7 mouse cellular contexts compared by ENCODE assay signal in the genomic region with DNA sequence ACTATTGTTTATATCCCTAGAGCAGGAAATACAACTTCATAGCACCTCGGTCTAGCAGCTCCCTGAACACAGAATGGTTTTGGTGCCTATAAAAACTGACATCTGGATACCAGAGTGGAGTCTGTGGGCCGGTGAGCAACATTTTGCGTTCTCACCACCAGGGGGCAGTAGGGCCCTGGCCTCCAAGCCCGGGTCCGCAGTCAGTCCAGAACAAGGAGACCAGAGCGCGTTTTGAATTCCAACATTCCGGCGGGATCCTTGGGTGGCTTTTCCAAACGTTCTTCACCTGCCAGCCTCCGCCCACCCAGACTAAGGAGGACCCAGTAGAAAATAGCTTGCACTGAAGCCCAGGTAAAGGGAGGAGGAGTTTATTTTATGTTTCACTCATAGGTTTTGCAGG. TPM values are rescaled to one million over a fixed set of nuclear protein-coding genes. Genes with fewer than 3 reads are reported as not detected.
DNase-seq lines count a peak whose midpoint lies in the region; ATAC-seq and TF ChIP-seq lines count a peak whose summit lies in the region.

No protein-coding gene starts in this region.

- no peaks in the 10 kb centered on the region for H3K27me3 ChIP-seq in kidney, adult 2 months (replicated peaks; ENCODE audit: control insufficient read depth, insufficient read depth, low read length)
- H3K27me3 ChIP-seq in limb, embryonic 11.5 days (ENCODE audit: control insufficient read depth, insufficient read depth, low read length) = peaks cover 36% of the 10 kb centered on the region
- H3K27me3 ChIP-seq in myocyte (ENCODE audit: control insufficient read depth, insufficient read depth, insufficient read length) = peaks cover 8% of the 10 kb centered on the region
- no peaks in the 10 kb centered on the region for H3K27me3 ChIP-seq in splenic B cell, adult 2 months (ENCODE audit: control insufficient read depth, insufficient read depth, low read length, poor library complexity, severe bottlenecking)

- 2% methylated on average over 11 of the region's 11 CpGs for WGBS in kidney, adult 2 months
- under 1% methylated on average over 11 of the region's 11 CpGs for WGBS in limb, embryonic 11.5 days

- TF ChIP-seq POLR2A in cortical plate, adult 2 months (IDR thresholded peaks at IDR 0.05; ENCODE audit: extremely low read depth, insufficient read depth, low read length) = no peak
- no peak for TF ChIP-seq POLR2A in kidney, adult 2 months (IDR thresholded peaks at IDR 0.05; ENCODE audit: low read depth, low read length)
- TF ChIP-seq POLR2A in myocyte (IDR thresholded peaks at IDR 0.05; ENCODE audit: insufficient read length, low read depth) = no peak

- DNase-seq in adrenal gland, adult 8-10 months = peak; percentile 75
- peak; percentile 80 to 83 for DNase-seq in gastrocnemius, postnatal 36 days
- peak; percentile 94 for DNase-seq in kidney, adult 2 months
- peak; percentile 95 for DNase-seq in limb, embryonic 11.5 days (ENCODE audit: low spot score)
- peak; percentile 86 for DNase-seq in splenic B cell, adult 2 months (ENCODE audit: low read depth, low spot score)

- no peak overlapping the region for H3K4me2 ChIP-seq in limb, embryonic 11.5 days (ENCODE audit: low read depth, severe bottlenecking)
- peak overlapping the region; percentile 31 for H3K4me2 ChIP-seq in myocyte (ENCODE audit: low read depth)

- H3K36me3 ChIP-seq in kidney, adult 2 months (ENCODE audit: control insufficient read depth, insufficient read depth, low read length) = no peaks in the 10 kb centered on the region
- H3K36me3 ChIP-seq in limb, embryonic 11.5 days (ENCODE audit: control insufficient read depth, insufficient read depth, low read length) = no peaks in the 10 kb centered on the region
- H3K36me3 ChIP-seq in myocyte (ENCODE audit: control insufficient read depth, insufficient read depth) = no peaks in the 10 kb centered on the region
- no peaks in the 10 kb centered on the region for H3K36me3 ChIP-seq in splenic B cell, adult 2 months (ENCODE audit: control insufficient read depth, insufficient read depth, low read length, poor library complexity, severe bottlenecking)

- TF ChIP-seq CTCF in cortical plate, adult 2 months (IDR thresholded peaks at IDR 0.05; ENCODE audit: extremely low read depth, insufficient read depth, low read length) = peak; percentile 83
- TF ChIP-seq CTCF in kidney, adult 2 months (conservative IDR thresholded peaks at IDR 0.05; ENCODE audit: insufficient read depth, insufficient read length, low read depth, low read length) = peak; percentile 88

- no peak for ATAC-seq in limb, embryonic 11.5 days (ENCODE audit: insufficient number of reproducible peaks, low FRiP score, low TSS enrichment, low read depth)

- no peak overlapping the region for H3K27ac ChIP-seq in cortical plate, adult 2 months (ENCODE audit: insufficient read depth, low read length)
- H3K27ac ChIP-seq in kidney, adult 2 months (ENCODE audit: insufficient read depth, low read depth, low read length) = no peak overlapping the region
- H3K27ac ChIP-seq in limb, embryonic 11.5 days (replicated peaks; ENCODE audit: low read depth, low read length) = no peak overlapping the region

- H3K4me3 ChIP-seq in cortical plate, adult 2 months (ENCODE audit: insufficient read depth, low read length) = no peak overlapping the region
- no peak overlapping the region for H3K4me3 ChIP-seq in kidney, adult 2 months (ENCODE audit: insufficient read depth, low read depth, low read length)
- no peak overlapping the region for H3K4me3 ChIP-seq in limb, embryonic 11.5 days (ENCODE audit: low read depth, low read length)
- H3K4me3 ChIP-seq in myocyte = no peak overlapping the region

- H3K9me3 ChIP-seq in limb, embryonic 11.5 days (ENCODE audit: control insufficient read depth, low read length) = no peaks in the 10 kb centered on the region

- no peak overlapping the region for H3K9ac ChIP-seq in limb, embryonic 11.5 days (ENCODE audit: low read length)

- H3K79me2 ChIP-seq in myocyte (ENCODE audit: control insufficient read depth, insufficient read depth) = no peaks in the 10 kb centered on the region

- intact Hi-C loops in gastrocnemius, postnatal 36 days (cut with DNase I) = no loop called here

- H3ac ChIP-seq in myocyte (ENCODE audit: control insufficient read depth, insufficient read length) = no peak overlapping the region

- no peaks in the 10 kb centered on the region; the same call in 1 of the 2 replicates for H3K4me1 ChIP-seq in cortical plate, adult 2 months (ENCODE audit: control insufficient read depth, insufficient read depth, low read length)
- peaks cover 9% of the 10 kb centered on the region for H3K4me1 ChIP-seq in kidney, adult 2 months (ENCODE audit: control insufficient read depth, insufficient read depth, low read length)
- peaks cover 23% of the 10 kb centered on the region for H3K4me1 ChIP-seq in limb, embryonic 11.5 days (ENCODE audit: control insufficient read depth, insufficient read depth, low read length)

TF ChIP-seq in myocyte, 11 proteins besides CTCF, POLR2A, EP300 and RAD21:
- TF ChIP-seq MYOG (IDR thresholded peaks at IDR 0.05; ENCODE audit: control insufficient read depth in 1 of 3, insufficient read depth in 1 of 3, insufficient read length in 2 of 3, low read depth in 2 of 3) = peak in 1 of 3 experiments; percentile 13
- no peak for TF ChIP-seq POLR2AphosphoS2 (IDR thresholded peaks at IDR 0.05; ENCODE audit: insufficient read length, low read depth)

RNA-seq across cellular contexts. Expression of gene 2210011C24Rik, which starts 2.1 kb away (rescaled TPM):
- under 1 TPM in 2 of 4 experiments, not detected in 2; 0.62 to 0.77 TPM for total RNA-seq in adrenal gland, adult 8-10 months (2022)
- 0.87 and 1.4 TPM in 2 replicates for polyA plus RNA-seq in cortical plate, adult 2 months (2012; rRNA removed)
- total RNA-seq in gastrocnemius, postnatal 36 days (2021) = 1 to 10 TPM; 2.6 to 5.6 TPM
- 9.1 and 14.3 TPM in 2 replicates for polyA plus RNA-seq in kidney, adult 2 months (2012; rRNA removed)
- polyA plus RNA-seq in limb, embryonic 11.5 days (2014; fragmentation: Nextera tagmentation; extraction: Ambion mirVana) = 0.18 and 0.35 TPM in 2 replicates
- polyA plus RNA-seq in myocyte (2012; fragmentation: generic; extraction: Trizol) = 6.1 TPM

RNA-seq across cellular contexts. Expression of gene 1700067K01Rik, which starts 8.6 kb away (rescaled TPM):
- under 1 TPM in 2 of 4 experiments, not detected in 2; 0.49 TPM for total RNA-seq in adrenal gland, adult 8-10 months (2022)
- polyA plus RNA-seq in cortical plate, adult 2 months (2012; rRNA removed) = 0.13 and 0.21 TPM in 2 replicates
- total RNA-seq in gastrocnemius, postnatal 36 days (2021) = under 1 TPM in 1 of 2 experiments, not detected in 1; 0.48 TPM
- polyA plus RNA-seq in kidney, adult 2 months (2012; rRNA removed) = 5.1 and 7.0 TPM in 2 replicates
- 1.2 and 1.5 TPM in 2 replicates for polyA plus RNA-seq in limb, embryonic 11.5 days (2014; fragmentation: Nextera tagmentation; extraction: Ambion mirVana)
- polyA plus RNA-seq in myocyte (2012; fragmentation: generic; extraction: Trizol) = 0.29 TPM

RNA-seq across cellular contexts. Expression of gene Palm3, which starts 11.4 kb away (rescaled TPM):
- total RNA-seq in adrenal gland, adult 8-10 months (2022) = 1 to 10 TPM in 3 of 4 experiments, under 1 TPM in 1; 0.70 to 3.9 (median 2.3) TPM
- polyA plus RNA-seq in cortical plate, adult 2 months (2012; rRNA removed) = 2.4 and 2.5 TPM in 2 replicates
- total RNA-seq in gastrocnemius, postnatal 36 days (2021) = under 1 TPM; 0.10 to 0.12 TPM
- 7.8 and 7.9 TPM in 2 replicates for polyA plus RNA-seq in kidney, adult 2 months (2012; rRNA removed)
- polyA plus RNA-seq in limb, embryonic 11.5 days (2014; fragmentation: Nextera tagmentation; extraction: Ambion mirVana) = 1.1 and 2.1 TPM in 2 replicates
- 4.9 TPM for polyA plus RNA-seq in myocyte (2012; fragmentation: generic; extraction: Trizol)

RNA-seq across cellular contexts. Expression of gene Samd1, which starts 12.4 kb away (rescaled TPM):
- total RNA-seq in adrenal gland, adult 8-10 months (2022) = 10 to 100 TPM; 27.4 to 44.2 (median 34.9) TPM
- 42.4 and 48.4 TPM in 2 replicates for polyA plus RNA-seq in cortical plate, adult 2 months (2012; rRNA removed)
- total RNA-seq in gastrocnemius, postnatal 36 days (2021) = 10 to 100 TPM; 13.0 TPM
- 37.2 and 44.5 TPM in 2 replicates for polyA plus RNA-seq in kidney, adult 2 months (2012; rRNA removed)
- 18.9 and 19.0 TPM in 2 replicates for polyA plus RNA-seq in limb, embryonic 11.5 days (2014; fragmentation: Nextera tagmentation; extraction: Ambion mirVana)
- 30.6 TPM for polyA plus RNA-seq in myocyte (2012; fragmentation: generic; extraction: Trizol)

RNA-seq across cellular contexts. Expression of gene Il27ra, which starts 32.5 kb away (rescaled TPM):
- total RNA-seq in adrenal gland, adult 8-10 months (2022) = 1 to 10 TPM; 1.9 to 3.1 (median 2.8) TPM
- polyA plus RNA-seq in cortical plate, adult 2 months (2012; rRNA removed) = 0.33 and 0.40 TPM in 2 replicates
- total RNA-seq in gastrocnemius, postnatal 36 days (2021) = under 1 TPM; 0.15 to 0.52 TPM
- 1.9 and 5.6 TPM in 2 replicates for polyA plus RNA-seq in kidney, adult 2 months (2012; rRNA removed)
- polyA plus RNA-seq in limb, embryonic 11.5 days (2014; fragmentation: Nextera tagmentation; extraction: Ambion mirVana) = 0.20 and 0.27 TPM in 2 replicates
- polyA plus RNA-seq in myocyte (2012; fragmentation: generic; extraction: Trizol) = 0.07 TPM
